Mouse (Mus musculus): ENCODE results near the gene Olfr893.
"Not testable (repeated sequence)": the region's sequence is repeated elsewhere in the genome, so short reads cannot be mapped to it uniquely, and the experiment has no call there.

Gene Olfr893

GRCm38 (mm10) chr9:38208065-38208464 is at the start of gene Olfr893:
TSS of gene Olfr893 (plus strand) at chr9:38208365.
- no peak for DNase-seq (ENCODE audit: low read depth, low spot score)

GRCm38 (mm10) chr9:38168341-38168740 is 39.8 kb upstream of the Olfr893 start:
- not testable (repeated sequence) for DNase-seq (ENCODE audit: low read depth, low spot score)

GRCm38 (mm10) chr9:38180721-38181120 is 27.4 kb upstream of the Olfr893 start, which contains the start of gene Olfr891:
TSS of gene Olfr891 (minus strand) at chr9:38180821.
- no peak for DNase-seq (ENCODE audit: low read depth, low spot score)

GRCm38 (mm10) chr9:38217755-38218154 is 9.6 kb downstream of the Olfr893 start, which contains the start of gene Olfr894:
TSS of gene Olfr894 (plus strand) at chr9:38218055.
- DNase-seq (ENCODE audit: low read depth, low spot score) = no peak

GRCm38 (mm10) chr9:38252474-38252873 is 44.3 kb downstream of the Olfr893 start, which contains the start of gene Olfr143:
TSS of gene Olfr143 (plus strand) at chr9:38252774.
- no peak for DNase-seq (ENCODE audit: low read depth, low spot score)
